Mouse (Mus musculus): ENCODE results near the gene Itm2c.

DNA sequence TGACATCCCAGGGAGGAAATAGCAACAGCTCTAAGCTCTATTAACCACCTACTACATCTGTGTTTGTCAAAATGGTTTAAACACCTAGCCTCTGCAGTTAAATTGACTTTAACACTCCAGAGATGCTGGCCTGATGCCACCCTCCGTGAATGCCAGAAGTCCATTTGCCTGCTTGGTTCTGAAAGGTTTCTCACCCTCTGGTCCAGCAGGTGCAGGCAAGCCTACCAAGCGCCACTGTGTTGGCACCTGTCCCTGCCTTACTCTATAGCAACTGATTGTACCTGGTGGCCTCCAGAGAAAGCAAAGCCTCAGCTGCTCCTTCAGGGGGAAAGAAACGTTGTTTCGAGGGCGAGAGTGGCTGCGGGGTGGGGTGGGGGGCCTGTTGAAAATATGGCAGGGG lies 42.2 kb downstream of the Itm2c start:
- TF ChIP-seq POLR2A (IDR thresholded peaks at IDR 0.05; ENCODE audit: control insufficient read depth, extremely low read depth, insufficient read depth, low read length, poor library complexity) (no peak), CTCF (IDR thresholded peaks at IDR 0.05; ENCODE audit: borderline replicate concordance, control insufficient read depth, extremely low read depth, insufficient read depth, low read length, poor library complexity) (no peak)

All from thymus, adult 2 months (tissue).